10 mouse cellular contexts compared by ENCODE assay signal in genomic region chr2:153446476-153446875, GRCm38 (mm10). TPM values are rescaled to one million over a fixed set of nuclear protein-coding genes. Genes with fewer than 3 reads are reported as not detected.
DNase-seq lines count a peak whose midpoint lies in the region; ATAC-seq and TF ChIP-seq lines count a peak whose summit lies in the region.
"Had no signal": no experiment of that assay in that cellular context is flagged by ENCODE, and none has a peak within 500 bp of the region (broad histone marks: within the 10 kb centered on the region; RNA-seq: fewer than 3 reads in every experiment).

No protein-coding gene starts in this region.

- WGBS in kidney, embryonic 16.5 days, result 7% methylated on average over 4 of the region's 4 CpGs
- 18% methylated on average over 4 of the region's 4 CpGs for WGBS in embryonic facial prominence, embryonic 11.5 days
- WGBS in hindbrain, embryonic 15.5 days, result 26% methylated on average over 4 of the region's 4 CpGs
- WGBS in midbrain, embryonic 16.5 days, result 27% methylated on average over 4 of the region's 4 CpGs
- WGBS in cerebellum, adult 2 months, result 44% methylated on average over 4 of the region's 4 CpGs

- no peak overlapping the region for H3K4me3 ChIP-seq in kidney, embryonic 16.5 days (ENCODE audit: low read length)
- no peak overlapping the region for H3K4me3 ChIP-seq in embryonic facial prominence, embryonic 11.5 days (ENCODE audit: low read depth, low read length)
- no peak overlapping the region for H3K4me3 ChIP-seq in hindbrain, embryonic 15.5 days
- H3K4me3 ChIP-seq in midbrain, embryonic 16.5 days (ENCODE audit: low read depth, low read length), result no peak overlapping the region
- H3K4me3 ChIP-seq in cerebellum, adult 2 months (replicated peaks; ENCODE audit: insufficient read depth, low read depth, low read length), result no peak overlapping the region

- H3K4me1 ChIP-seq in kidney, embryonic 16.5 days (ENCODE audit: insufficient read depth, low read length), result peaks cover 29% of the 10 kb centered on the region
- H3K4me1 ChIP-seq in embryonic facial prominence, embryonic 11.5 days (ENCODE audit: control insufficient read depth, insufficient read depth, low read length), result peaks cover 6% of the 10 kb centered on the region
- peaks cover 33% of the 10 kb centered on the region for H3K4me1 ChIP-seq in hindbrain, embryonic 15.5 days (replicated peaks)
- peaks cover 24% of the 10 kb centered on the region for H3K4me1 ChIP-seq in midbrain, embryonic 16.5 days (ENCODE audit: control insufficient read depth, insufficient read depth, low read length)
- H3K4me1 ChIP-seq in cerebellum, adult 2 months (ENCODE audit: control insufficient read depth, insufficient read depth, low read length), result peaks cover 10% of the 10 kb centered on the region; the same call in 1 of the 2 replicates

- no peak for DNase-seq in kidney, adult 9 months
- DNase-seq in embryonic facial prominence, embryonic 11.5 days (ENCODE audit: low spot score), result peak; percentile 63
- no peak for DNase-seq in right cerebral cortex, adult 2 months (ENCODE audit: low spot score in 2 of 2)
- no peak for DNase-seq in spleen, adult 12 weeks (ENCODE audit: low spot score)
- no peak for DNase-seq in cerebellum, adult 2 months

- H3K4me2 ChIP-seq in kidney, embryonic 16.5 days (replicated peaks; ENCODE audit: low read depth, low read length), result peak overlapping the region; percentile 99; the same call in 1 of the 2 replicates
- H3K4me2 ChIP-seq in embryonic facial prominence, embryonic 11.5 days (ENCODE audit: low read depth, low read length), result no peak overlapping the region
- H3K4me2 ChIP-seq in hindbrain, embryonic 15.5 days, result peak overlapping the region; percentile 99
- peak overlapping the region; percentile 94; the same call in 1 of the 2 replicates for H3K4me2 ChIP-seq in midbrain, embryonic 16.5 days (ENCODE audit: low read length)

- H3K27me3 ChIP-seq in kidney, embryonic 16.5 days (ENCODE audit: insufficient read depth, low read length), result no peaks in the 10 kb centered on the region
- H3K27me3 ChIP-seq in embryonic facial prominence, embryonic 11.5 days (ENCODE audit: control insufficient read depth, insufficient read depth, low read length), result no peaks in the 10 kb centered on the region
- no peaks in the 10 kb centered on the region for H3K27me3 ChIP-seq in hindbrain, embryonic 15.5 days
- H3K27me3 ChIP-seq in midbrain, embryonic 16.5 days (ENCODE audit: control insufficient read depth, insufficient read depth, low read depth, low read length), result no peaks in the 10 kb centered on the region
- no peaks in the 10 kb centered on the region for H3K27me3 ChIP-seq in cerebellum, adult 2 months (ENCODE audit: control insufficient read depth, insufficient read depth, low read length)
- H3K27me3 ChIP-seq: megakaryocyte, embryonic 14.5 days had no signal

- H3K9ac ChIP-seq in kidney, embryonic 16.5 days (replicated peaks; ENCODE audit: low read length), result no peak overlapping the region
- no peak overlapping the region for H3K9ac ChIP-seq in embryonic facial prominence, embryonic 11.5 days (replicated peaks; ENCODE audit: low read length)
- H3K9ac ChIP-seq in hindbrain, embryonic 15.5 days, result no peak overlapping the region
- no peak overlapping the region for H3K9ac ChIP-seq in midbrain, embryonic 16.5 days (ENCODE audit: low read depth, low read length)

- H3K9me3 ChIP-seq in kidney, embryonic 16.5 days (ENCODE audit: low read length), result no peaks in the 10 kb centered on the region
- H3K9me3 ChIP-seq in embryonic facial prominence, embryonic 11.5 days (replicated peaks; ENCODE audit: control insufficient read depth, low read length), result no peaks in the 10 kb centered on the region
- no peaks in the 10 kb centered on the region for H3K9me3 ChIP-seq in hindbrain, embryonic 15.5 days
- H3K9me3 ChIP-seq in midbrain, embryonic 16.5 days (replicated peaks; ENCODE audit: control insufficient read depth, low read length, poor library complexity, severe bottlenecking), result no peaks in the 10 kb centered on the region
- H3K9me3 ChIP-seq: megakaryocyte, embryonic 14.5 days had no signal

- no peak for TF ChIP-seq POLR2A in cerebellum, adult 2 months (IDR thresholded peaks at IDR 0.05; ENCODE audit: borderline replicate concordance, insufficient read depth, low read length)

- no peaks in the 10 kb centered on the region for H3K36me3 ChIP-seq in kidney, embryonic 16.5 days (ENCODE audit: insufficient read depth, low read length)
- H3K36me3 ChIP-seq in embryonic facial prominence, embryonic 11.5 days (replicated peaks; ENCODE audit: control insufficient read depth, insufficient read depth, low read depth, low read length), result no peaks in the 10 kb centered on the region
- H3K36me3 ChIP-seq in hindbrain, embryonic 15.5 days, result no peaks in the 10 kb centered on the region
- H3K36me3 ChIP-seq in midbrain, embryonic 16.5 days (ENCODE audit: control insufficient read depth, insufficient read depth, low read length), result no peaks in the 10 kb centered on the region

- ATAC-seq in kidney, embryonic 16.5 days (ENCODE audit: low FRiP score, low TSS enrichment), result no peak
- ATAC-seq in embryonic facial prominence, embryonic 11.5 days (replicated peaks; ENCODE audit: insufficient number of reproducible peaks, low FRiP score, low TSS enrichment, low read depth), result no peak
- no peak for ATAC-seq in hindbrain, embryonic 15.5 days (ENCODE audit: low FRiP score, low read depth)
- no peak for ATAC-seq in midbrain, embryonic 16.5 days

- H3K27ac ChIP-seq in kidney, embryonic 16.5 days (ENCODE audit: low read length), result no peak overlapping the region
- no peak overlapping the region for H3K27ac ChIP-seq in embryonic facial prominence, embryonic 11.5 days (replicated peaks; ENCODE audit: low read depth, low read length)
- peak overlapping the region; percentile 98 for H3K27ac ChIP-seq in hindbrain, embryonic 15.5 days (replicated peaks)
- H3K27ac ChIP-seq in midbrain, embryonic 16.5 days (ENCODE audit: low read length), result peak overlapping the region; percentile 96; the same call in 1 of the 2 replicates
- H3K27ac ChIP-seq in cerebellum, adult 2 months (ENCODE audit: insufficient read depth, low read length), result no peak overlapping the region

- no peak for TF ChIP-seq CTCF in cerebellum, adult 2 months (IDR thresholded peaks at IDR 0.05; ENCODE audit: borderline replicate concordance, insufficient read depth, low read depth, low read length)

RNA-seq across cellular contexts. Expression of gene 4930404H24Rik, which starts 46.1 kb away (rescaled TPM):
- not detected in 2 replicates for polyA plus RNA-seq in kidney, embryonic 16.5 days (2015; fragmentation: Nextera tagmentation; extraction: Ambion mirVana)
- polyA plus RNA-seq in embryonic facial prominence, embryonic 11.5 days (2014; fragmentation: Nextera tagmentation; extraction: Ambion mirVana), result not detected in 2 replicates
- polyA plus RNA-seq in hindbrain, embryonic 15.5 days (2015; fragmentation: Nextera tagmentation; extraction: Ambion mirVana), result not detected in 2 replicates
- polyA plus RNA-seq in midbrain, embryonic 16.5 days (2015; fragmentation: Nextera tagmentation; extraction: Ambion mirVana), result not detected in 2 replicates
- polyA plus RNA-seq in cerebellum, adult 2 months (2012; rRNA removed), result not detected in 2 replicates
- polyA plus RNA-seq: thymus, adult 2 months had no signal

Comparison
In these comparisons a context has a peak if more than half of its experiments do, and no peak if none do; other contexts are left out.
1. H3K27ac ChIP-seq: peak in hindbrain, embryonic 15.5 days (single experiment) and midbrain, embryonic 16.5 days (single experiment); none in kidney, embryonic 16.5 days (single experiment), embryonic facial prominence, embryonic 11.5 days (single experiment) and cerebellum, adult 2 months (single experiment).